Mouse (Mus musculus): ENCODE data around the gene Mup12.
"Not testable (repeated sequence)": the region's sequence is repeated elsewhere in the genome, so short reads cannot be mapped to it uniquely, and the experiment has no call there.

Gene Mup12

DNA sequence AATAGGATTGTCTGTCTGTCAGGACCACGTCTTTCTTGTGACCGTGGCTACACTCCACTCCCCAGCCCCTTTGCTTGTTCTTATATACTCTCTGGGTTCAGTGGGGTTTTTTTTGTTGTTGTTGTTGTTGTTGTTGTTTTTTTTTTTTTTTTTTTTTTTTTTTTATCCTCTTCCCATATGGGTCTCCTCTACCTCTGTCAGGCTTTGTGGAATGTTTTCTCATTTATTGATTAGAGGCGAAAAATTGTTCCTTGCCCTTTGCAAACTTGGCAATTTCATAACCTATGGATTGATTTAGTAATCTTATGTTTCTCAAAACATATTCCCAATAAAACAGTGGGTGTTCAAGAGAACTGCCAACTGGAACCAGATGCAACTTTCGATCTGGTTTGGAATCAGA, at the start of gene Mup12:
Gene Mup12 (minus strand): TSS at position 101 of the 400 bp plus-strand sequence.
- not testable (repeated sequence) for DNase-seq (ENCODE audit: low spot score in 2 of 2)

All from thymus, postnatal 10 days (tissue).